Mouse (Mus musculus): ENCODE data around the gene Samhd1. TPM values are rescaled to one million over a fixed set of nuclear protein-coding genes. Genes with fewer than 3 reads are reported as not detected.
A peak's percentile ranks its signal among the peaks of the same experiment; 100 is the strongest.

Gene Samhd1
- total RNA-seq, 1 experiment from 2014 or later, result 52.4 TPM

DNA sequence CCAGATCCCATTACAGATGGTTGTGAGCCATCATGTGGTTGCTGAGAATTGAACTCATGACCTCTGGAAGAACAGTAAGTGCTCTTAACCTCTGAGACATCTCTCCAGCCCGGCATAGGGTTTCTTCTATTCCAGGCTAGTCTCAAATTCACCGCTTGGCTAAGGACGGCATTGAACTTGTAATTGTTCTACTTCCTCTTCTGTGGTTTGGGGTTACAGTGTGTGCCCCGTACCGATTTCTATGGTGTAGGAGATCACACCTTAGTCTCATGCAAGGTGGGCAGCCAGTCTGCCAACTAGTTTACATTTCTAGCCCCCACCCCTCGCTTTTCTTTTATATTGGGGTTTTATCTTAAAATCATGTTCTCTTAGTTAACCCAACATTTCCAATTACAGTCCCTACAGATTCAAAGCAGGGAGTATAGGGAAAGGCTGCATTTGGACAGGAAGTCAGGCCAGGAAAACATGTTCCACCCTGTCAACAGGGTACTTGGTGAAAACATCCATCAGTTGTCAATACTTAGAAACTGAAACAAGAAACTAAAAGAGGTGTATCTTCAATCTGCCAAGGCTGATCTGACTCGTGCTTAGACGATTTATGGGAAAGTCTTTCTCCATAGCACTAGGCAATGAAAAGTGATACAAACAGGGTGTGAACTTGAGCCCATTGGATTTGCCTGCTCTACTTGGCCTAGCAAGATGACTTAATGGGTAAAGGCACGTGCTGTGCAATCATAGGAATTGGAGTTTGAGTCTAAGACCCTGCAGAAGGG is 3.1 kb upstream of the Samhd1 start:
- ATAC-seq (replicated peaks; ENCODE audit: low read depth, poor library complexity, severe bottlenecking), result peak; percentile 42; the same call in 1 of the 2 replicates

DNA sequence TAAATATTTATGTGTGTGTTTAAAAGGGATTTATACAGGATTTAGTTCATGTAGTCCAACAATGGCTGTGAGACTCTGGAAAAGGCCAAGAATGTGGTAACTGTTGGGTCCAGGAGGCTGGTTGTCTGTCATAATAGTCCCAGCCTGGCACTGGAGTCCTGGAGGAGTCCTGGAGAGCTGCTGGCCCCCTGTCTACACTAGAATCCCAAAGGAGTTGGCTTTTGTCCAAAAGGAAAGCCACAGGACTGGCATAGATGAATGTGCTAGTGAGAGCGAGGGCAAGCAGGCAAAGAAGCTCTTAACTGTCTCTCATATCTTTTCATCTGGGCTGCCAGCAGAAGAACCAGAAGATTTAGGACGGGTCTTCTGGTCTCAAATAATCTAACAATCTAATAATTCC is 1.6 kb upstream of the Samhd1 start:
- no peak for ATAC-seq (replicated peaks; ENCODE audit: low read depth, poor library complexity, severe bottlenecking)

DNA sequence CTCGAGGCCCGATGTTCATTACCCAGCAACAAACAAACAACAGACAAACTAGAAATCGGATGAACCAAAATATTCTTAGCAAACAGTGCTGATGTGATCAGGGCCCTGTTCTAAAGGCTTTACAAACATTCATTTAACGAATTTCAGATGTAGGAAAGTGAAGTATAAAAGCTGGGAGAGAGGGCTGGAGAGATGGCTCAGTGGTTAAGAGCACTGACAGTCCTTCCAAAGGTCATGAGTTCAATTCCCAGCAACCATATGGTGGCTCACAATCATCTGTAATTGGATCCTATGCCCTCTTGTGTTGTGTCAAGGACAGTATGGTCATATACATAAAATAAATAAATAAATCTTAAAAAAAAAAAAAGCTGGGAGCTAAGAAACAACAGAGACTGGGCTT is 1.1 kb upstream of the Samhd1 start:
- ATAC-seq (replicated peaks; ENCODE audit: low read depth, poor library complexity, severe bottlenecking), result no peak

DNA sequence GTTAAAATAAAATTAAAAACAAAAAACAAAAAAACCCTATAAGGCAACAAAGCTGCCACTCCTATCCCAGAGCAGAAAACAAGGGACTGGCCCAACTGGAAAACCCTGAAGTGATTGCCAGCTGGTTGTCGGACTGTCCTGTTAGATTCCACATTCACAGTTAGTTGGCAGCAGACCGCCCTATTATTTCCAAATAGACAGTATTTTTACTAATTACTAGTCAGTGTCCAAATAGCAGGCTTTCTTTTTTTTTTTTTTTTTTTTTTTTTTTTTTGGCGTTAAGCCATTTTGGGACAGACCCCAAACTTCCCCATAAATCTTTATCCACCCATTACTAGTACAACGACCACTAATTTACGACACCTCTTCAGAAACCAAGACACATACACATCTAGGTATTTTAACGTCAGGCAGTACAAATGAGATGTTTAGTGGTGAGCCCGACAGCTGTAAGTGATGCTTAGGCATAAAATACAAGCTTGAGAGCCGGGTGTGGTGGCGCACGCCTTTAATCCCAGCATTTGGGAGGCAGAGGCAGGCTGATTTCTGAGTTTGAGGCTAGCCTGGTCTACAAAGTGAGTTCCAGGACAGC is 560 bp upstream of the Samhd1 start:
- no peak for ATAC-seq (replicated peaks; ENCODE audit: low read depth, poor library complexity, severe bottlenecking)

DNA sequence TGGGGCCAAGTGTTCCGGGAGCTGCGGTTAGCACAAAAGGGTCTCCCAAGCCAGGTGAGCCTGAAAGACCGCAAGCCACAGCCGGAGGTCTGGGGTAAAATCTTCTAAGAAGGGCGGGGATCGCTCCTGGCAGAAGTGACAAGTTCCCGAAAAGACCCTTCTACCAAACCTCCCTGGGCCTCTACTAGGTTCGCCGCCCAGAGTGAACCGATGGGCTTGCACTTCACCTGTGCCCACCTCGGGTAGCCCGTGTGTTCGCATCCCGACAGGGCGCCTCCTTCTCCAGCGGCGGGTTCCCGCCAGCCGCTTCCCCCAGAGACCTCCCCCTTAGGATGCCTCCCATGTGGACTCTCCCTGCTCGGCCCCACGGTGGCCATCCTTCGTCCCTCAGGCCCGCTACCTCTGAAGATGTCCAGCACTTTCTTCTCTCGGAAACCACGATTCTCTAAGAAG is 560 bp downstream of the Samhd1 start:
- peak; percentile 3; the same call in 1 of the 2 replicates for ATAC-seq (replicated peaks; ENCODE audit: low read depth, poor library complexity, severe bottlenecking)

DNA sequence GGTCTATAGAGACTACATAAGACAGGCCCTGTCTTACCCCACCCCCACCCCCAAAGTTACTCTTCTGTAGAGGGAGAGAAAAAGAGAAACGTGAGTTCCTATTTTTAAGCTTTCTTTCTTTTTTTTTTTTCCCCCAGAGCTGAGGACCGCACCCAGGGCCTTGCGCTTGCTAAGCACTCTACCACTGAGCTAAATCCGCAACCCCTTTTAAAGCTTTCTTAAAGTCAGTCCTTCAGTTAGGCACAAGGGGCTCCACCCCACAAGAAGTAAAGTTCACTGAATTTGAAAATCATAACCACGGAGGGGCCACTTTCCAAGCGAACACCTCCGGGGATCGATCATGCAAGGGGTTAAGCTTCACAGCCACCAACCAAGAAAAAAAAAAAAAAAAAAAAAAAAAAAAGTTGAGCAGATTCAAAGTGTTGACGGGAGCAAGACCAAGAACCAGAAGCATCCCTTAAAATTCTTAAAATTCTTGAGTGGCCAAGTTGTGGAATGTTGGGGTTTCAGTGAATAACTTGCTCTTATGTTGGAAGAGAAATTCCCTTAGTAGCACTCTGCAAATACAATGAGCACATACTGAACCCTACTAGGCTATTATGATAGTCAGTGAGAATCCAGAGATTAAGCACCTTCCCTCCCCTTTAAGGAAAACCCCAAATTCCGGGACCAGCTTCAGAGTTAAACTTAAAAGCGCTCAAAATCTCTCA is 1.1 kb downstream of the Samhd1 start:
- no peak for ATAC-seq (replicated peaks; ENCODE audit: low read depth, poor library complexity, severe bottlenecking)

DNA sequence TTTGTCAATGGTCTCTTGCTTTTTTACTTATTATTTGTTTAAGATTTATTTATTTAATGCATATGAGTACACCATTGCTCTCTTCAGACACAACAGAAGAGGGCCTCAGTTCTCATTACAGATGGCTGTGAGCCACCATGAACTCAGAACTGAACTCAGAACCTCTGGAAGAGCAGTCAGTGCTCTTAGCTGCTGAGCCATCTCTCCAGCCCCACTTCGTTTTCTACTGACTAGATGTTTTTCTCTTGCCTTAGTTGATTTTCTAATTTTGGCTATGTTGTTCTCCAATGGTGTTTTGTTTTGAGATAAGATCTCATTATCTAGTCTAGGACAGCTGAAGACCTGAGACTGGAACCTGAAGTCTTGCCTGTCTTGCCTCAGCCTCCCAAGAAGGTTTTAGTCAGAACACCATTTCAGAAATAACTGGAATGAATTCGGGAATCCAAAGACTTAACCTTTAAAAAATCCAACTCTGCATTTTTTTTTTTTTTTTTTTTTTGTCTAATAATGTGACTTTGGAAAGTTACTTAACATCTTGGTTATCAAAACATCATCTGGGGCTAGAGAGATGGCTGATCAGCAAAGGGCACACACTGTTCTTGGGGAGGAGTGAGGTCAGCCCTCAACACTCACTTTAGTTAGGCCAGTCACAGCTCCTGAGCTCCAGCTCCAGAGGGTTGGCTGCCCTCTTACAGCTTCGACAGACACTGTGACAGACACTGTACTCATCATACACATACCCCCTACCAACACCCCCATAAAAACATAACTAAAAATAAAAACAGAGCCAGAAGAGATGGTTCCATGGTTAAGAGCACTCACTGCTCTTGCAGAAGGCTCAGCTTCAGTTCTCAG is 2.2 kb downstream of the Samhd1 start:
- ATAC-seq (replicated peaks; ENCODE audit: low read depth, poor library complexity, severe bottlenecking), result no peak

DNA sequence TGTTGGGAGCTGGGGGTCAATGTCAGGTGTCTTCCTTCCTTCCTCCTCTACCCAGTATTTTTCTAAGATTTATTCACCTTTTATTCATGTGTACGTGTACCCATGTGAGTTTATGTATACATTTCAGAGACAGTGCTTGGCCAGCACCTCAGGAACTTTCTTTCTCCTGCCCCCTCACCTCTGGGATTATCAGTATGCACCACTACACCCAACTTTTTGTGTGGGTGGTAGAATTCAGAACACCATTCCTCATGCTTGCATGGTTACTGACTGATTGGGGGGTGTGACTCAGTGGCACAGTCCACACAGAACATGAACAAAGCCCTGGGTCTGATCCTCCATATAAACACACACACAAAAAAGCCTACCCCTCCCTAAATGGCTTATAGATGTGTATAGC is 3.0 kb downstream of the Samhd1 start:
- ATAC-seq (replicated peaks; ENCODE audit: low read depth, poor library complexity, severe bottlenecking), result no peak

DNA sequence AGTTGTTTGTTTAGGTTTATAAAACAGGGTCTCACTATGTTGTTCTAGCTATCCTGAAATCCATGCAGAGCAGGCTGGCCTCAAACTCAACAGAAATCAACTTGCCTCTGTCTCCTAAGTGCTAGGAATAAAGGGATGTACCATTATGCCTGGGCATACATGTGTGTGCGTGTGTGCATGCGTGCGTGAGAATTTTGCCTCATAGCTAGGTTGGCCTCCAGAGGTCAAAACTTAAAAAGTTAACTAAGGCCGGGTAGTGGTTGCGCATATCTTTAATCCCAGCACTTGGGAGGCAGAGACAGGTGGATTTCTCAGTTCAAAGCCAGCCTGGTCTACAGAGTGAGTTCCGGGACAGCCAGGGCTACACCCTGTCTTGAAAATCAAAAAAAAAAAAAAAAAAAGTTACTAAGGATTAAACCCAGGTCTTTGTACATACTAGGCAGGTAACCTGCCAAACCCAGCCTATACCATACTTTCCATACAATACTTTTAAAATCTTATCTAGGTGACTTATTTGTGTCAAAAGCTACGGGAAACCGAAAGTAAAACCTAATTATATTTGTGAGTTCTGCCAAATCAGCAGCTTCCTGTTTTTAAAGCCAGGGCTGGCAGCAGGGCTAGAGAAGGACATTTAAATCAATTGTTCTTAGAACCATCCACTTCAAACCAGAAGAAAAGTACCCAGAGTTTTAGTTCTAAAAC is 4.1 kb downstream of the Samhd1 start:
- no peak for ATAC-seq (replicated peaks; ENCODE audit: low read depth, poor library complexity, severe bottlenecking)

DNA sequence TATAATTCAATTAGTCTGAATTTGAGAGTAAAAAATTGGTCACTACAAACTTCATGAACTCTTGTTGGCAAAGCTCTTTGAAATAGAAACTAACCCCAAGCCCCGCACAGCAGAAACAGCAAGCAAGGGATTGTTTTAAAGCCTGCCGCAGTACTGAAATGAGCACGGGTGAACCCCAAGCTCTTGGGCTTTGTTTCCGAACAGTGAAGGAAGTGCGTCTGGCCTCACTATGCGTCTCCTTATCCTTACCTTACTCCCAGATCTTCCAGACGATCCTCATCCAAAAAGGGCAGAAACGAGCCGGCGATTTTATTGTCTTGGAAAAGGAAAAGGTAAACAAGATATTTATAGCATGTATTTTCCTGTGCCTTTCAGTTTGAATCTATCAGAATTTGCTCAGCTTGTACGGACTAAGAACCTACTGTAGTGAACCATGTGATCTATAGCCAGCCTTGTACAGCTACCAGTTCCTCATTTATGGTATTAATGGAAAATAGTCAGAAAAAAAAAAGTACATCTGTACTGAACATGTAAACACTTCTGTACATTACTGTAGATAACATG is 5.4 kb downstream of the Samhd1 start:
- peak; percentile 57 for ATAC-seq (replicated peaks; ENCODE audit: low read depth, poor library complexity, severe bottlenecking)

DNA sequence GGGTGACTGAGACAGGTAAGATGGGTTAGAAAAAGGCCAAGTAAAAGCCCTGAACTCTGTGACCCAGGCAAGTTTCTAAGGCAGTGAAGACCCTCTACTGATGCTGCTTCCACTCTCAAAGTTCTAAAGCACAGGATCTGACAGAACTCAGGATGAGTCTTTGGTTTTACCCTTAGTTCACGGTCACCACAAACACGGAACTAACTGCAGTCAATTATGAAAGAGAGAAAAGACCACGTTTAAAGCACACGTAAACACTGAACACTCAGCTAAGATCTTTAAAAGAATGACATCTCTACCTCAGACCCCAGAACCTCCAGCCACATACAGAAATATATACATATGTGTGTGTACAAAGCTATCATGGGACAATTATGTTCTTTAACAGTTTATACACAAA is 6.0 kb downstream of the Samhd1 start:
- peak; percentile 51 for ATAC-seq (replicated peaks; ENCODE audit: low read depth, poor library complexity, severe bottlenecking)

DNA sequence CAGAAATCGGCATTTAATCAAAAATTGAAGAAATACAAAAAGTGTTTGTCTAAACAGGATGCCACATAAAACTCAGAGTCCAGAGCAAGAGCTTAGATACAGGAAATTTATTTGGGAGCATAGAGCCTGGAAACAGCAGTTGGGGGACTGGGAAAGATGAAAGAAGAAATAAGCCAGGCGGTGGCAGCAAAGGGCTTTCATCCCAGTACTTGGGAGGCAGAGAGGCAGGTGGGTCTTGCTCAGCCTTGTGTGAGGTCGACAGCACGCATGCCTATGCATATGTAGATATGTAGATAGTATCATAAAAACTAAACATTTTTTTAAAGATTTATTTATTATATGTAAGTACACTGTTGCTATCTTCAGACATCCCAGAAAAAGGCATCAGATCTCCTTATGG is 7.0 kb downstream of the Samhd1 start:
- ATAC-seq (replicated peaks; ENCODE audit: low read depth, poor library complexity, severe bottlenecking), result no peak

DNA sequence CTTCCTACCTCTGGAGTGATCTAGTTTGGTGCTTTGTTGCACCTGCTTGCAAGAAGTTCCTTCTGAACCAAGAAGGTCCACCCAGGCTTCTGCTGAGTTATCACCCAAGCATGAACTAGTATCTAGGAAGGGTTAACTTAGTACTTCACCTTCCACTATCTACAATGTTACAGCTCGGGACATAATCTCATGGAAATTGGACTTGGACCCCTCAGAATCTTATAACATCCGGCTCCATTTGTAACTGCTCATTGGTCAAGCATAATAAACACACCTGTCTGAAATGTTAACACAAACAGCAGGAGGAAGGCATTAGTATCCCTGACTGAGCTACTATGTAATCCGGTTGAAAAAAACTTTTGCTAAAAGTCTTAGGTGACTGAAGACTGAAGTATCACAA is 7.7 kb downstream of the Samhd1 start:
- ATAC-seq (replicated peaks; ENCODE audit: low read depth, poor library complexity, severe bottlenecking), result no peak

DNA sequence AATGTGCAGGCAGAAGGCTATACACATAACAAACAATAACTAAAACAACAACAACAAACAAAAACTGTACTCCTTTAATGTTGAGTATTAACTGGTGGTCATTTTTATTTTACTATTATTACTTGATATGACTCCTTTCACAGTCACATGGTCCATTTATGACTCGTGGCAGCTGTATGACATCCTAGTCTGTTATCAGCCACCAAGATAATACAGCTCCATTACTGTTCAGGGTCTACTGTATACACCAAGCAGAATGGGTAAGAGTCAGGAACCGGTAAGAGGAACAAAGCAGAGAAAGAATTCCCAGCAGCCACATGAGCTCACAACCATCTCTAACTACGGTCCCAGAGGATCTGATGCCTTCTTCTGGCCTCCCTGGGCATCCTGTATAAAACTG is 9.8 kb downstream of the Samhd1 start:
- no peak for ATAC-seq (replicated peaks; ENCODE audit: low read depth, poor library complexity, severe bottlenecking)

DNA sequence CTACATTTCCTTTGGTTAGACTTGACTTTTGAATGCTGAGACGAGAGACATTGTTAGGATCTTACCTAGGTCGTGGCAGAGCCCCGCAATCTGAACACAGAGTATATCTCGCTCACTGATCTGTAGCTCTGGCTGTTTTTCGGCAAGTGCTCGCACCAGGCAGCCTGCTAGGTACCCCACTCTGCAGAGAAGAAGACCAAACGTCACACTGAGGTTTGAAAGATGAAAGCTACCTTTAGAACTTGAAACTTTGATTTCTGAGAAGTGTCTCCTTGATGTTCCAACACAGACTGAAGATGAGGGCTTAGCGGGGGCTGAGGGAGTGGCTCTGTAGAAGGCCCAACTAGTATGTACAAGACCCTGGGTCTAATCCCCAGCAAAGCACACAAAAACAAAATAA is 13.3 kb downstream of the Samhd1 start:
- ATAC-seq (replicated peaks; ENCODE audit: low read depth, poor library complexity, severe bottlenecking), result no peak

DNA sequence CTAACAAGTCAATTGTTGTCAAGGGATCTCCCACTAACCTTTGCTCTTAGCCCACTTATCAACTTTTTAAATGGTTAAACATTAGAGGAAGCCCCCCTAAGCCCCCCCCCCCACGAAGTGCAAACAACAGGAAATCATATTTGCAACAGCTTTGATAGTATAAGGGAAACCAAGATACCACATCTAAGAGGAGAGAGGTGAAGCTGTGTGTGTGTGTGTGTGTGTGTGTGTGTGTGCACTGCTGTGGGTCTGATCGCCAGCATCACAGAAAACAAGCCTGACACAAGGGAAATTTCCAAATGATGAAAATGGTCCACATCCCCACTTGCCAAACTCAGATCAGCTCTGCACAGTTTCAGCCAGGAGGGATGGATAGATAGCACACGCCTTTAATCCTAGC is 16.0 kb downstream of the Samhd1 start:
- no peak for ATAC-seq (replicated peaks; ENCODE audit: low read depth, poor library complexity, severe bottlenecking)

DNA sequence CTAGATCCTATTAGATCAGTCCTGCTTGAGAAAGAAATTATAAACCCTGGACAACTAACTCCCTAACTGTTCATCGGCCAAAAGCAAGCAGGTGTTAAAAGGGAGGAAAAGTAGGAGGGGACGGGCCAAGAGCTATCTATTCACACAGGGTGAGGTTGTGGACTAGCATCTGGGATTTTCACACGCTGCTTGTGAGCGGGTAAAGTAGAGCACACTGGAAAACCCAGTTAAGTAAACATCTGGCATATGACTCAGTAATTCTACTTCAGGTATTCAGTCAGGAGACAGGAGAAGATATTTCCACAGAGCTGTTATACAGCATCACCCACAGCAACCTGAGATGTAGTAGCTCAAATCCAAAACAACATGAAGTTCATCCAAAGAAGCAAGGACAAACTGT is 16.5 kb downstream of the Samhd1 start:
- no peak for ATAC-seq (replicated peaks; ENCODE audit: low read depth, poor library complexity, severe bottlenecking)

DNA sequence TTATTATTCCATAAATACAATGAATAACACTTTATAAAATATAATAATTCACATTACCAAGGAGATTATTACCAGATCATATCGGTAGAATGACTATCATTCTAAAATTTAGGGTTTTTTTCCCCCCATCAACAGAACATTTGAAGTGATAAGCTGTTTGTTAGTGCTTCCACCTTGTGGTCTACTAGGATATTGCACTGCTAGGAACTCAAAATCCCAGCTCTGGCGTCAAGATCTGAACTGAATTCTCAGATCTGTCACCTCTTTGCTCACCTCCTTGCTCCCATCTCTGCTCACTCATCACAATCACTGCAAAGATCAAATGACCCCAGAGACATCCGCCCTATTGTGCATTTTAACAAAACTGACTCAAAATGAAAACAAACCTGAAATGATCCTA is 18.1 kb downstream of the Samhd1 start:
- ATAC-seq (replicated peaks; ENCODE audit: low read depth, poor library complexity, severe bottlenecking), result peak; percentile 78

DNA sequence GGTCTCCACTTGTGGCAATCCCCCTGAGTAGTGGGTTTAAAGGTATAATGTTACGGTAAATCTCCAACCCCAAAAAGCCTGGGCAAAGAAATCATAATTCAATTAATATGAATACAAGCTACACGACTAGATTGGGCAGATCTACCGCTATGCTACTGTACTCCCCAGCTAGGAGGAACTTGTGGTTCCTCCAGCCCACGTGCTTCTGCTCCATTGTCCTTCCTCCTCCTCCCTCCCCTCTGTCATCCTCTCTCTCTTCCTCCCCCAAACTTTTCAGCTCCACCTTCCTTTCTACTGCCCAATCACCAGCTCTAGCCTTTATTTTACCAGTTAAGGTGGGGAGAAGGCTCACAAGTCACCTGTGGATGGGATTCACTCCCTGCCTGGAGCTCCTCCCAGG is 26.8 kb downstream of the Samhd1 start:
- peak; percentile 83 for ATAC-seq (replicated peaks; ENCODE audit: low read depth, poor library complexity, severe bottlenecking)
